17 mouse cellular contexts compared by ENCODE assay signal in genomic region chr13:52125037-52125436, GRCm38 (mm10).
DNase-seq lines count a peak whose midpoint lies in the region; ATAC-seq and TF ChIP-seq lines count a peak whose summit lies in the region.
"Had no signal": no experiment of that assay in that cellular context is flagged by ENCODE, and none has a peak within 500 bp of the region (broad histone marks: within the 10 kb centered on the region; RNA-seq: fewer than 3 reads in every experiment).

No protein-coding gene starts in this region.

- no peak overlapping the region for H3K4me3 ChIP-seq in left cerebral cortex, adult 2 months
- H3K4me3 ChIP-seq: embryonic facial prominence, embryonic 10.5 days; forebrain, embryonic 10.5 days; heart, adult 2 months; heart, embryonic 12.5 days; hindbrain, embryonic 15.5 days had no signal

- H3K27ac ChIP-seq in left cerebral cortex, adult 2 months = no peak overlapping the region
- H3K27ac ChIP-seq: embryonic facial prominence, embryonic 10.5 days; forebrain, embryonic 10.5 days; heart, adult 2 months; hindbrain, embryonic 15.5 days had no signal

- TF ChIP-seq CTCF in left cerebral cortex, adult 2 months (IDR thresholded peaks at IDR 0.05) = no peak

- ATAC-seq in cerebellum, adult (ENCODE audit: insufficient number of reproducible peaks, low FRiP score, low TSS enrichment) = no peak
- ATAC-seq: forebrain, embryonic 14.5 days; intestine, embryonic 16.5 days had no signal

- peak; percentile 37 for DNase-seq in adrenal gland, postnatal 14 days
- no peak for DNase-seq in adrenal gland, postnatal 4 days (ENCODE audit: low spot score in 2 of 2)
- DNase-seq in layer of hippocampus, adult 9-10 months (ENCODE audit: low spot score) = peak; percentile 7
- no peak for DNase-seq in layer of hippocampus, postnatal 36 days
- DNase-seq in brain, adult 2 months (ENCODE audit: low read depth, low spot score) = peak; percentile 52
- DNase-seq in left cerebral cortex, adult 2 months (ENCODE audit: extremely low spot score in 1 of 2, low spot score in 2 of 2) = no peak
- DNase-seq: cerebellum, adult 2 months; cerebellum, postnatal 10 days; gastrocnemius, postnatal 10 days; heart, adult 2 months had no signal

- intact Hi-C loops in left cerebral cortex, adult 2 months (cut with DNase I) = no loop called here

Comparison
In these comparisons a context has a peak if more than half of its experiments do, and no peak if none do; other contexts are left out.
1. DNase-seq: peak in adrenal gland, postnatal 14 days (single experiment), layer of hippocampus, adult 9-10 months (single experiment) and brain, adult 2 months (single experiment); none in adrenal gland, postnatal 4 days (0 of 2), layer of hippocampus, postnatal 36 days (0 of 2) and left cerebral cortex, adult 2 months (0 of 2).